Mouse (Mus musculus) cortical plate, adult 2 months (tissue): ENCODE data around the gene Trim58.

ENCODE experiments used
- CTCF ChIP-seq: fragments of 200-500 bp; IDR thresholded peaks from 2 replicates; pipeline ENCODE4 v1.5.1; 2011; ENCODE audit warnings: mild to moderate bottlenecking, control low read depth, low read length; ENCODE audit not compliant: insufficient read depth; ENCODE audit errors: extremely low read depth
- POLR2A ChIP-seq: fragments of 200-500 bp; IDR thresholded peaks from 2 replicates; pipeline ENCODE4 v1.6.1; 2011; ENCODE audit warnings: mild to moderate bottlenecking, low read length, control low read depth; ENCODE audit not compliant: insufficient read depth; ENCODE audit errors: extremely low read depth

GRCm38 (mm10) chr11:58680799-58681198 lies 40.5 kb downstream of the Trim58 start, which contains the start of gene Olfr320:
- TF ChIP-seq POLR2A (no peak), CTCF (no peak)
